Mouse (Mus musculus) left cerebral cortex, postnatal 36 days (tissue): Measurements from ENCODE around the gene Nfs1. TPM values are rescaled to one million over a fixed set of nuclear protein-coding genes. Genes with fewer than 3 reads are reported as not detected.
A peak's percentile ranks its signal among the peaks of the same experiment; 100 is the strongest.
"Not testable (repeated sequence)": the region's sequence is repeated elsewhere in the genome, so short reads cannot be mapped to it uniquely, and the experiment has no call there.

Experiments used
- DNase-seq, 2 experiments: peaks; one replicate each; pipeline ENCODE4 v3.0.0; 2021 to 2022; ENCODE audit warnings: low spot score in 2 of 2, mixed read lengths in 1 of 2
- intact Hi-C: fragments of 180-260 bp; cut with DNase I; formaldehyde crosslinking; loops from one replicate; pipeline ENCODE4 v1.15.1; 2025
- total RNA-seq, 2 experiments: library from RNA; stranded (reverse); gene quantifications; 2 replicates each; pipeline ENCODE4 v1.2.3; 2021

Gene Nfs1
- total RNA-seq, 2 experiments from 2014 or later = 39.2 to 40.4 TPM

DNA sequence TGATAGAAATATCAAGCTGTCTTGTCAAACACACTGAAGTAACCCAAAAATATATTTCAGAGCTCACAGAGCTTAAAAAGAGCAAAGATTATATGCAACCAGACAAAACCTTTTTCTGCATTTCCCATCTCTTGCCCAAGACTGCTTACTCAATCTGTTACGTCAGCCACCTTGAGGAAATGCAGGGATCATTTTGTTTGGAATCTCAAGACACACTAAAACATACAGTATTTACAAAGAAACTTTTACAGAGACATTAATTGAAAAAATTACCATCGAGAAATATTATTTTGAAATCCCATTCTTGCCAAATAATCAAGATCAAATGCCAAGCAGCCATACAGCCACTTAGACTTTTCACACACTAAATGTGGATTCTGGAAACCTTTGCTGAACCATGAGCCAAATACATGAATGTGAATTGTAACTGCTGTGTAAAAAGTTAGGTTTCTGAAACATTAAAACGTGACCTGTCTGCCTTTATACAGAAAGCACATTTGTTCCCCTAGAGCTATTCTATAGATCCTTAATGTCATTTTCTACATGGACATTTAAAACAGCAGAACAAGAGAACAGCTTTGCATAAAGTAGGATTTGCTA lies 3.4 kb upstream of the Nfs1 start:
- intact Hi-C loops = loop anchor here (10.0 kb wide), 1 partner anchor 183 kb away; no protein-coding TSS in a partner anchor
- DNase-seq = no peak

DNA sequence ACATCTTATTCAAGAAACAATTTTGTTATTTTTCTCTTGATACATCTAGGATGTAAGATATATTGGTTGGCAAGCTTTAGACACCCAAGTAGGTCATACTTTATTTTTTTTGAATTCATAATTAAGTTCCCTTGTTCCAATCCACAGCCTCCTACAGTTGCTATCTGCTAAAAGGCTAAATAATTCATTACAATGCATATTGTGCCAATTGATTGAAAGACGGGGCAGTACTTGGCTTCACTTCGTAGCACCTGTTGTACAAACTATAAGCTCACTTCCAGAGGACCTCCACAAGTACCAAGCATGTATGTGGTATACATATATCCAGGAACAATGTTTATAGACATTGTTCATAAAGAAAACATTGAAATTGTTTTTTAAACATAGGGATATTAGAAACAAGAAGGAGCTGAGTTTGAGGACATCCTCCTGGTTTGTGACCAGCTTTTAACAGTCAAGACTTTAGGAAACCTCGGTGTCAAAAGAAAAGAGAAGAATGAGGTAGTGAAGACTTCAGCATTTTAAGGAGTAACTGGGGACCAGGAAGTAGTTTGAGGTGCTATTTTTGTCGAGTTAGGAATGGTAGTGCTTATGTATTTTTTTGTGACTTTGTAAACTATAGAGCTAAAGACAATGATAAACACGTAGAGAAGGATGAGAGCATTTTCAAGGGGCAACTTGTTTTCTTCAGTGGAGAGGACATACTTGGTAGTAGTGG lies 2.4 kb upstream of the Nfs1 start:
- intact Hi-C loops = loop anchor here (10.0 kb wide), 1 partner anchor 182 kb away; no protein-coding TSS in a partner anchor
- no peak for DNase-seq

DNA sequence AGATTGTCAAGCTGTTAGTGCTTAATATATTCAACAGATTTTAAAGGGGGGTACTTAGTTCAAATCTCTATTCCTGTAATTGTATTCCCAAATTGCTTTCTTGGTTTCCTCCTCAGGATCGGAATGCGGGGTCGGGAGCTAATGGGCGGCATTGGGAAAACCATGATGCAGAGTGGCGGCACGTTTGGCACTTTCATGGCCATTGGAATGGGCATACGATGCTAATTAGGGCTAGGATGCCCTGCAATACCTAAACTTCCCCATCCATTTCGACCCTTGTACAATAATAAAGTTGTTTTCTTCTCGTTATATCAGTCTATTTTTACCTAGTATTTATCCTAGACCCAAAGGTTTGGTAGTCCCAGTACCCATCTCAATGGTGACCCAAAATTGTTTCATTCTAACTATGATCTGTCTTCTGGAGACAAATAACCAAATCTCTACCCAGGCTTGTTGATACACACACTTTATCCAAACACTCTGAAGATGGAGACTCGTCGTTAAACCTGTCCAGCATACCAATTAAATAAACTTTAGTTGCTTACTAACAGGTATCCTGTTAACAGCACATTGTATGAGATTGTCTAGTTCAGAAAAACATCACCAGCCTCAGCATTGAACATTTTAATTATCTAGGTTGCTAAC lies 1.6 kb upstream of the Nfs1 start:
- intact Hi-C loops = loop anchor here (10.0 kb wide), 1 partner anchor 181 kb away; no protein-coding TSS in a partner anchor
- DNase-seq = no peak

DNA sequence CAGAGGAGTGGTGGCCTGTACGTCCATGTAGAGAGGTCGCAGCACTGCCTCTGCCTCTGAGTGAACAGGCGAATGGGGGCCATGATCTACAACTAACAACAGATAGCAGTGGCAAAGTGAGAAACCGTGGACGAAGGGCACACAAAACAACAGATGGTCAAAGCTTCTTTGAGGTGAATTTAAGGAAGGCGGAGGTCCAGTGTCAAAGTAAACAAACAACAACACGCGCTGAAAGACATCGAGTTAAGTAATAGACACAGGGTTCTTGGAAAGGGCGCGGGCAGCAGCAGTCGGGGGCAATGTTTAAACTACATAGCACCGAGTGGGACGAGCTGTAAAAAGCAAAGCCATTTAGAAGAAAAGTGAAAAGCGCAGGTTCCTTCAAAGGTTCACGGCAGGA lies 619 bp downstream of the Nfs1 start:
- no peak for DNase-seq
- intact Hi-C loops = loop anchor here (5.0 to 10.0 kb wide), 2 partner anchors 136 to 179 kb away; partner anchors contain the start of genes 6430550D23Rik and Ergic3

DNA sequence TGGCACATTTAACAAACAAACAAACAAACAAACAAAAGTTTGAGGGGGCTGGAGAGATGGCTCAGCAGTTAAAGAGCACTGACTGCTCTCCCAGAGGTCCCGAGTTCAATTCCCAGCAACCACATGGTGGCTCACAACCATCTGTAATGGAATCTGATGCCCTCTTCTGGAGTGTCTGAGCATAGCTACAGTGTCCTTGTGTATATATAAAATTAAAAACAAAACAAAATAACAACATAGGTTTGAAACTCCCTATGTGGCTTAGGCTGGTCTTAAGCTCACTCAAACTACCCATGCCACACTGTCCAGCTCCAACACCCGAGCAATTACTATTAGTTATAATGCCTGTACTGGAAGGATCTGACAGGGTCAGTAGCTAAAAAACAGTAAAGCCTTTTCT lies 1.2 kb downstream of the Nfs1 start:
- no peak for DNase-seq

DNA sequence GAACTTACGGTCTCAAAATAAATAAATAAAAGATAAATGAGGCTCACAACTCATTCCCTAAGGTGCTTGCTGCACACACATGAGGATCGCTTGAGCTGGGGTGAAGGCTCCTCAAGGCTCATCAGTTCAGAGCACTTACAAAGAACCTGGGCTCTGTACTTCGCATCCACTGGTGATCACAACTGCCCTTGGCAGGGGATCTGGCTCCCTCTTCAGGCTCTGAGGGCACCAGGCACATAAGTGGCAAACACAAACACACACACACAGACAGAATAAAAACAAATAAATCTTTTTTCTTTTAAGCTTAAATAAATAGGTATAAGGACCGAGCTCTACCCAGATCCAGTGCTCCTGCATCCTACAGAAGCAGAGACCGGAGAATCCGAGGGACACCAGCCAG lies 8.3 kb downstream of the Nfs1 start:
- intact Hi-C loops = no loop called here
- no peak for DNase-seq

More for the DNA sequence above, 1.2 kb downstream of the Nfs1 start:
- intact Hi-C loops = loop anchor here (5.0 to 10.0 kb wide), 2 partner anchors 136 to 178 kb away; partner anchors contain the start of genes 6430550D23Rik and Ergic3

DNA sequence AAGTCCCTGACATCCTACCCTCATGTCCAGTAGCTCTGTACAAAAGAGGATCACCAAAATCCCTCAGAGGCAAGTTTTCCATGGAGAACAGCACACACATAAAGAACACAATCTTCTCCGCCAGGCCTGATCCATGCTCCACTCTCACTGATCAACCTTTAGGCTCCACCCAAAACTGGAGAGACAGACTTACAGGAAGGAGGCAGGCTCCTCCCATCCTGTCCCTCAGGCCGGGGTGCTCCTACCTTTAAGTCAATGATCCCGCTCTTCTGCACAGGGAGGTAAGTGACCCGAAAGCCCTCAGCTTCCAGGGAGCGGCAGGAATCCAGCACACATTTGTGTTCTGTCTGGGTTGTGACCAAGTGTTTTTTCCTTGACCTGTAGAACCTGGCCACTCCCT lies 9.8 kb downstream of the Nfs1 start:
- no peak for DNase-seq
- intact Hi-C loops = no loop called here

DNA sequence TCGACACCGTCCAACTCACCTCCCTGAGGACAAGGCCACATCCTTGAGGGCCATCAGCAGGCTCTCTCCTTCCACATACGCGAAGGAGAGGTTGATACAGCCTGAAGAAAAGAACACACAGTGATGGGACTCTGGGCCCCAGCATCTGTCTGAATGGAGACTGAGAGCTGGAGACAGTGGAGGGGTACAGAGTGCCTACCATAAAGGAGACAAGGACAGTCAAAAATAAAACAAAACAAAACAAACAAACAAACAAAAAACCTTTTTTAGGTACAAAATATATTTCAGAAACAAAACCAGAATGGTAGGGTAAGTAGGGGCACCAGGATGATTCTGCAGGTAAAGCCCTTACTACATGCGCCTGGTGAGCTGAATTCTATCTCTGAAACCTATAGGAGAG lies 17.0 kb downstream of the Nfs1 start, which contains the start of gene Gm28036:
Gene Gm28036, minus strand, starts transcription at position 101 of the 400 bp plus-strand sequence.
- intact Hi-C loops = no loop called here
- DNase-seq = no peak

DNA sequence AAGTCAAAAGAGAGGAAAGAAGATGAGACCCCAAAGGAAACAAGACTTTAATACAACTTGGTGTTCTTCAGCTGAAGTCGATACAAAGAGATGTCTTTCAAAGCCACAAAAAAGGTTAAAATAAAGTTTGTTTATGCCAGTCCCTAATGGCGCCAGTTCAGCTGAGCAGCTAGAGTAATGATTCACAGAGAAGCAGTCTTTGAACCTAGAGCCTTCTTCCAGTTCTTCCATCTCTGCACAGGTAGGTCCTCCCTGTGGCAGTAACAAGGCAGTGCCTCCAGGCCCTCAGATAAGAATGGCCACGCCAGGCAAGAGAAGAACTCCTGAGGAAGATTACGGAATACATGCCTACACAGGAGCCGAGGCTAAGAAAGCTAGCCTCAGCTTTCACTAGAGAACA lies 20.3 kb downstream of the Nfs1 start:
- intact Hi-C loops = no loop called here
- DNase-seq = no peak

DNA sequence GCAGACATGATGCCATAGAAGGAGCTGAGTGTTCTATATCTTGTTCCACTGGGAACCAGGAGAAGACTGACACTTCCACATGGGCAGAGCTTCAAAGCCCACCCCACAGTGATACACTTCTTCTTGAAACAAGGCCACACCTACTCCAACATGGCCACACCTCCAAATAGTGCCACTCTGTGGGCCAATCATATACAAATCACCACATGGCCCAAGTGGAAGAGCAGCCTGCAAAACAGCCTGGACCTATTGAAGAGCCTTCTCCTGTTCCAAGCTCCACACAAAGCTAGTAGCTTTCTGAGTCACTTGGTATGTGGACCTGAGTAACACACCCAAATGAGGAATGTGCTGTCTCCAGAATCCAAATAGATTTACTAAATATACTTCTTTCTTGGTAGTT lies 24.4 kb downstream of the Nfs1 start:
- intact Hi-C loops = no loop called here
- no peak for DNase-seq

DNA sequence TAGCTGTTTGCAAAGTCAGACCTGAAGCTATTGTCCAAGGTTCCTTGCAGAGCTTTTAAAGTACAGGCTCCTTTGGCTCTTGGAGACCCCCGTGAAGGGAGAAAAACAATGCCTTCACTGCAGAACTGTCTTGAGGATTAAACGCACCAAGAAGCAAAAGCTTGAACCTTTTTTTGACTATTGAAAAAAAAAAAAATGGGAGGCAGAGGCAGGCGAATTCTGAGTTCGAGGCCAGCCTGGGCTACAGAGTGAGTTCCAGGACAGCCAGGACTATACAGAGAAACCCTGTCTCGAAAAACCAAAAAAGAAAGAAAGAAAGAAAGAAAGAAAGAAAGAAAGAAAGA lies 31.9 kb downstream of the Nfs1 start:
- DNase-seq, intact Hi-C loops: not testable (repeated sequence)

DNA sequence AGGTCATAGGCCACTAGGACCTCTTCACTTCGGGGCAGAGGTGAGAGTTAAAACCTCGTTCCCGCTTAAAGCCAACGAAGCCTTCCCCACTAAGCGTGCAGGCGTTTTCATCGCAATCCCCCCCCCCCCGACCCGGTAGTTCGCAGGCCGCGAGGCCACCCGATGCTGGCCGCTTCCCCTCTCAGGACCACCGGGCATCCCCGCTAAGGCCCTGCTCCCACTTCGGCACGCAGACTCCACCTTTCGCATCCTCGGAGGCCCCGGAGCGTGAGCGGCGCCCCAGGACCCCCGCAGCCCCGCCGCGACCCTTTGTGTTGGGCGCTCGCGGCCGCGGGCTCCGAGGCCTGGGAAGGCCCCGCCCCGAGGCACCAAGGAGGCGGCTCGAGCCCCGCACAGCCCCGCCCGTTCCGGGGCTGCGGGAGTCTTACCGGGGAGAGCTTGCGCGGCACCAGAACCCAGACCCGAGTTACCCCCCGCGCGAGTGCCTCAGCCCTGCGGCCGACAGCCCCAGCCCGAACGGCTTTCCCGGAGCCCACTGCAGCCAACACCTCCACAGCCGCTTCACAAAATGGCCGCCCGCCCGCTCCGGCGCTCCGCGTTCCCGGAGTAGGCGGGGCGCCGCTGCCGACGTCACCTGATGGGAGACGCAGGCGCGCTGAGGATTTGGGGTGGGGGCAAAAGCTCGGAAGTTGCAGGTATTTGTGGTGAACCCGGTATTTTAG lies 32.5 kb downstream of the Nfs1 start, which contains the start of the genes Cpne1 and Rbm12:
Gene Cpne1, minus strand, starts transcription at position 608 of the 722 bp plus-strand sequence.
Gene Rbm12, minus strand, starts transcription at position 621 of the 722 bp plus-strand sequence.
- intact Hi-C loops = no loop called here
- DNase-seq = peak; percentile 91 to 92

DNA sequence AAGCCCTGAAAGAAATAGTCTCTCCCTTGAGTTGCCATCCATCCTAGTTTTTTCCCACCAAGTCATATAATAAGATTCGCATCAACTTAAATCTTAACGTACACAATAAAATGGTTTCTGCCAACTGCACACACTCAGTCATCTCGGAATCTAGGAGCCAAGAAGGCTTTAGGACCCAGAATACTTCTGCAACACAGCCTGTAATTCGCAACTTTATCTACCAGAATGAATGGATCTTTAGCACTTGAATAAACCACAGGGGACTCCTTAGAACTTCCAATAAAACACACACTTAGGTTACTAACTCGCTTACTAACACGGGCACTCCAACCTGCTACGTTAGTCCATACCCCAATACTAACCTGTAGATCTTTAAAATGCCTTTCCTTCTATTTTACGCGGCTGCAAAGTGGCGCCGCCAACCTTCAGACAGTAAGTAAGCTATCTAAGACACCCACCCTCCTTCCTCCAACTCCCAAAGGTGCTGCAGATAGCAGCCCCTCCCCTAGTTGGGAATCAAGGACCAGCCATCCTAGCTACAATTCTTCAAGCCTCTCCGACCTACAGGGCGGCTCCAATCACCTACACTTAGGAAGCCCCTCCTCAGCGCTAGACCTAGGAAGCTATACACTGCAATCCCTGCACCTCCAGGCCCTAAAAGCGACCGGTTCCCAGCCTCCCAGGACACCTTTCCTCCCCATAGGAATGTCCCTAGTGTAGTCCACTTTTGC lies 33.2 kb downstream of the Nfs1 start:
- peak; percentile 17 to 21 for DNase-seq
- intact Hi-C loops = no loop called here

DNA sequence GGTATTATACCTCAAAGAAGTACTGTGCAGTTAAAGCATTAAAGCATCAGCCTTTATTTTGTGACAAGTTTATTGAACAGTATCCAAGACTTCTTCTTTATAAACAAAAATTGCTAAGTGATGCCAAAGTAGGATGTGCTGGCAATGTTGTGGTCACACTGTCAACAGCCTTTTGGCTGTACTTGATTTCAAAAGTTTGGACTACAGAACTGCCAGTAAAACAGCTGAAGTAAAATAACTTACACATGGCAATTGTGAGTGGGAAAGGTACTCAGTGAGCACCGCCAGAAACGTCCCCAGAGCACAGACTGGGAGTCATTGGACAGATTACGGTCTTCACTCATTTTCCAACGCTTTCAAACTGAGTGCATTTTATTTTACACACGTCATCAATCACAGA lies 52.1 kb downstream of the Nfs1 start:
- intact Hi-C loops = no loop called here
- no peak for DNase-seq

DNA sequence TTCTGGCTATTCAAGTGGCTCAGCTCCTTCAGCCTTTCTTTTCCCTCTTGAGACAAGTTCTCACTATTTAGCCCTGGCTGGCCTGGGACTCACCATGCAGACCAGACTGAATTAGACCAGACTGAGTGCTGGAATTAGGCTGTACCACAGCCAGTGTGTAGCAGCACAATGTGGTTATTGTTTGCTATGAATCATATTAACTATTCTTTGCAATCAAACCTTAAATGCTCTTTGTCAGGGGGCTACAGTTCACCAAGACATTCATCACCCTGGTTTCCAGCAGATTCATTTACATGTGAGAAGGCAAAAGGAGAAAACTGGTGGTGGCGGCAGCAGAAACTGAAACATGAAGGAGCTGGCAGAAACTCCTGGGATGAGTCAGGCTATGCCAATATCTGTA lies 54.2 kb downstream of the Nfs1 start:
- intact Hi-C loops = no loop called here
- no peak for DNase-seq

DNA sequence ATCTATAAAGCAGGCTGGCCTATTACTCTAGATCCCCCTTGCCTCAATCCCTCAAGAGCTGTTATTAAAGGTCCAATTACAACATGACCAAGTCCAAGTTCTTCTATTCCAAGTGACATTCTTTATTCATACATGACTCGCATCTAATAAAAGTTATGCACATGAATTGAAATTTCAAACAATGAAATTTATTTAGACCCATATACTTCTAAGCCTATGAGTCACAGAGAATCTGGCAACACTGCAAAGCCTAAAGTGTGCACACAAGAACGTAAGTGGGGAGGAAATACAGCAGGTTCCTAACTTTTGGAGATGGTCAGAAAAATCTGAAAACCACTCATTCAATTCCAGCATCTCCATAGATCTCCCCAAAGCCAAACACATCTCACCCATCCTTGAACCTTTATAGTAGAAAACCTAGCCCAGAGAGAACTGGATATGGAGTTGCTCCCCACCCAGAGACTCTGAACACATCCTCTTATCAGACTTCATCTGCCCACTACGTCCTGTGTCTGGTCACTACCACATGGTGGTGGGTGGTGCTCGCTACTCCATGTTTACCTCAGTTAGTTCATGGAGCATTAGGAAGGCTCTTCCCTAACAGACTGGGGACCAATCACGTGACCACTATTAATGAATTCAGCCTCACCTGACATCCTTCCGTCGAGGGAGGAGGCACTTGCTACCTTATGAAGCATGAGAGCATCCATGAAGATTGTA lies 56.4 kb downstream of the Nfs1 start:
- DNase-seq = no peak
- intact Hi-C loops = no loop called here

DNA sequence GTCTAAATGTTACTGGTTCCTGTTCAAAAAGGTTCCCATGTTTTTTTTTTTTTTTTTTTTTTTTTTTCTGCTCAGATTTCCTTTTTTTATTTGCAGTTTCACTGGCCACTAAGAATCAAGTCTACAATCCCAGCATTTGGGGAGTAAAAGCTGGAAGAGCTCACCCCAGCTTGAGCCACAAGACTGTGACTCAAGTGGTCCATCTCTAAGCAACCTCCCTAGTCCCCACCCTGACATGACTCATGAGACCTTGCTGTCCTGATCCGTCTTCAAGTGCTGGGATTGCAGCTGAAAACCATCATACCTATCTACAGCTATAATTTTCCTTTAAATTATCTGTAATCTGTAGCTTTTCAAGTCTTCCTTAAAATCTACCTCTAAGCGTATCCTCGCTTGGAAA lies 59.4 kb downstream of the Nfs1 start:
- no peak for DNase-seq
- intact Hi-C loops = no loop called here

DNA sequence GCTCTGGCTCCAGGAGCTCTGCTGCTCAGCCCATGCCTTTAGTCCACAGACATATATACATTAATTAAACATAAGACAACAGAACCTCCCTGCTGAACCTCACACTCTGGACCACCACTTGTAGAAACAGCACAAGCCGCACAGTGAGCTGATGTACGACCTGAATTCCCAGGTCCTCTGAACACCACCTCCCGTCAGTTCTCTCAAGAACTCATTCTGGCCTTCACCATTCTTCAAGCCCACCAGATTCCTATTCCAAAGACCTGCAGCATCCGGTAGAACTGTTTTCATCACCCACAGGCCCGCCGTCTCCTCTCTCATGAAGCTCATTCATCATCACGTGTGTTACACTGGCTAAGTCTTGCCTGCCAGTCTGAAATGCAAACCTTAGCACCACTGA lies 63.6 kb downstream of the Nfs1 start:
- intact Hi-C loops = no loop called here

DNA sequence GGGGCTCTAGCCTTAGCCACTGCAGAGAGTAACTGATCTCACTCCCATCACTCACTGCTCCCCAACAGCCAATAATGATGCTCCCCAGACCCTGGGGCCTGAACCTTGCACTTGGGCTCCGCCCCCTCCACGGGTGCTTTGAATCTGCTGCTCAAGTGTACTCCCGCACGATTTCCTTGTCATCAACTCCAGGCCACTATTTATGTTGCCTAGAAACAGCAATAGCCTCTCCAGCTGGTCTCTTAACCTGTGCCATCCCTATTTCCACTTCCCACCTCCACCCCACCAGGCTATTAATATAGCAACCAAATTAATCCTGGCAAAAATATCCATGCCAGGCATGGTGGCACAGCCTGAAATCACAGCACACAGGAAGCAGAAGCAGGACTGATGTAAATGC lies 64.3 kb downstream of the Nfs1 start:
- intact Hi-C loops = no loop called here
- no peak for DNase-seq

More for the DNA sequence above, 63.6 kb downstream of the Nfs1 start:
- no peak for DNase-seq
